9 mouse cellular contexts compared by ENCODE assay signal in genomic region chr13:28948541-28948940, GRCm38 (mm10). TPM values are rescaled to one million over a fixed set of nuclear protein-coding genes. Genes with fewer than 3 reads are reported as not detected.
A peak's percentile ranks its signal among the peaks of the same experiment; 100 is the strongest.
DNase-seq lines count a peak whose midpoint lies in the region; ATAC-seq and TF ChIP-seq lines count a peak whose summit lies in the region.
"Had no signal": no experiment of that assay in that cellular context is flagged by ENCODE, and none has a peak within 500 bp of the region (broad histone marks: within the 10 kb centered on the region; RNA-seq: fewer than 3 reads in every experiment).

No protein-coding gene starts in this region.

- TF ChIP-seq POLR2A in kidney, adult 2 months (IDR thresholded peaks at IDR 0.05; ENCODE audit: low read depth, low read length) = no peak

- no peak for ATAC-seq in heart, embryonic 13.5 days (ENCODE audit: extremely low read depth, insufficient number of reproducible peaks, low FRiP score, low TSS enrichment)
- ATAC-seq in midbrain, embryonic 11.5 days (ENCODE audit: low FRiP score) = no peak
- ATAC-seq in stomach, embryonic 15.5 days (ENCODE audit: insufficient read depth, low FRiP score, low read depth) = no peak

- DNase-seq in kidney, adult 2 months = peak; percentile 34
- no peak for DNase-seq in kidney, adult 8-10 months
- peak; percentile 14 to 24 for DNase-seq in adrenal gland, postnatal 36 days
- peak; percentile 69 to 78 for DNase-seq in kidney, postnatal 4 days
- peak; percentile 95 for DNase-seq in midbrain, embryonic 11.5 days (ENCODE audit: low spot score, missing footprints)
- no peak for DNase-seq in spleen, adult 12 weeks (ENCODE audit: low spot score)

- no peaks in the 10 kb centered on the region for H3K36me3 ChIP-seq in kidney, adult 2 months (ENCODE audit: control insufficient read depth, insufficient read depth, low read length)
- peaks cover 10% of the 10 kb centered on the region for H3K36me3 ChIP-seq in heart, embryonic 13.5 days
- H3K36me3 ChIP-seq in midbrain, embryonic 11.5 days (ENCODE audit: control insufficient read depth, insufficient read depth, low read length) = peaks cover 2% of the 10 kb centered on the region; the same call in 1 of the 2 replicates
- H3K36me3 ChIP-seq in stomach, embryonic 15.5 days = no peaks in the 10 kb centered on the region

- peak overlapping the region; percentile 84 for H3K9ac ChIP-seq in heart, embryonic 13.5 days
- H3K9ac ChIP-seq in midbrain, embryonic 11.5 days (ENCODE audit: low read length) = peak overlapping the region; percentile 37
- H3K9ac ChIP-seq in stomach, embryonic 15.5 days = no peak overlapping the region
- H3K9ac ChIP-seq: liver, embryonic 14.5 days had no signal

- no peak for TF ChIP-seq CTCF in kidney, adult 2 months (conservative IDR thresholded peaks at IDR 0.05; ENCODE audit: insufficient read depth, insufficient read length, low read depth, low read length)

- 32% methylated on average over 10 of the region's 10 CpGs for WGBS in kidney, adult 2 months
- 6% methylated on average over 10 of the region's 10 CpGs for WGBS in heart, embryonic 13.5 days
- under 1% methylated on average over 10 of the region's 10 CpGs for WGBS in midbrain, embryonic 11.5 days
- WGBS in stomach, embryonic 15.5 days = 7% methylated on average over 10 of the region's 10 CpGs

- no peak overlapping the region for H3K4me3 ChIP-seq in kidney, adult 2 months (ENCODE audit: insufficient read depth, low read depth, low read length)
- H3K4me3 ChIP-seq in heart, embryonic 13.5 days = peak overlapping the region; percentile 100
- H3K4me3 ChIP-seq in midbrain, embryonic 11.5 days (ENCODE audit: low read depth, low read length) = peak overlapping the region; percentile 100
- H3K4me3 ChIP-seq in stomach, embryonic 15.5 days (replicated peaks) = peak overlapping the region; percentile 28

- peak overlapping the region; percentile 73 for H3K4me2 ChIP-seq in heart, embryonic 13.5 days
- H3K4me2 ChIP-seq in midbrain, embryonic 11.5 days = peak overlapping the region; percentile 60
- peak overlapping the region; percentile 53 for H3K4me2 ChIP-seq in stomach, embryonic 15.5 days

- H3K27ac ChIP-seq in kidney, adult 2 months (ENCODE audit: insufficient read depth, low read depth, low read length) = no peak overlapping the region
- peak overlapping the region; percentile 67 for H3K27ac ChIP-seq in heart, embryonic 13.5 days (replicated peaks)
- H3K27ac ChIP-seq in midbrain, embryonic 11.5 days (ENCODE audit: low read depth, low read length) = peak overlapping the region; percentile 55; the same call in 1 of the 2 replicates
- H3K27ac ChIP-seq in stomach, embryonic 15.5 days = peak overlapping the region; percentile 52; the same call in 1 of the 2 replicates
- H3K27ac ChIP-seq: liver, embryonic 14.5 days had no signal

- H3K4me1 ChIP-seq in kidney, adult 2 months (ENCODE audit: control insufficient read depth, insufficient read depth, low read length) = no peaks in the 10 kb centered on the region
- peaks cover 24% of the 10 kb centered on the region for H3K4me1 ChIP-seq in heart, embryonic 13.5 days
- H3K4me1 ChIP-seq in midbrain, embryonic 11.5 days (ENCODE audit: control insufficient read depth, insufficient read depth, low read length) = peaks cover 18% of the 10 kb centered on the region
- peaks cover 11% of the 10 kb centered on the region for H3K4me1 ChIP-seq in stomach, embryonic 15.5 days

- H3K27me3 ChIP-seq in kidney, adult 2 months (replicated peaks; ENCODE audit: control insufficient read depth, insufficient read depth, low read length) = no peaks in the 10 kb centered on the region
- H3K27me3 ChIP-seq in heart, embryonic 13.5 days (replicated peaks) = no peaks in the 10 kb centered on the region
- H3K27me3 ChIP-seq in midbrain, embryonic 11.5 days (ENCODE audit: control insufficient read depth, insufficient read depth, low read length) = no peaks in the 10 kb centered on the region
- no peaks in the 10 kb centered on the region for H3K27me3 ChIP-seq in stomach, embryonic 15.5 days (replicated peaks)

- no peaks in the 10 kb centered on the region for H3K9me3 ChIP-seq in heart, embryonic 13.5 days
- no peaks in the 10 kb centered on the region for H3K9me3 ChIP-seq in midbrain, embryonic 11.5 days (ENCODE audit: control insufficient read depth, low read length)
- H3K9me3 ChIP-seq in stomach, embryonic 15.5 days = no peaks in the 10 kb centered on the region

RNA-seq across cellular contexts. Expression of gene Sox4, which starts 5.0 kb away (rescaled TPM):
- polyA plus RNA-seq in kidney, adult 2 months (2012; rRNA removed) = 7.8 and 10.0 TPM in 2 replicates
- total RNA-seq in adrenal gland, postnatal 36 days (2021) = 10 to 100 TPM; 20.6 to 25.2 TPM
- 37.1 and 37.9 TPM in 2 replicates for polyA plus RNA-seq in heart, embryonic 13.5 days (2015; fragmentation: Nextera tagmentation; extraction: Ambion mirVana)
- 164 and 175 TPM in 2 replicates for polyA plus RNA-seq in midbrain, embryonic 11.5 days (2014; fragmentation: Nextera tagmentation; extraction: Ambion mirVana)
- 45.3 and 49.1 TPM in 2 replicates for polyA plus RNA-seq in stomach, embryonic 15.5 days (2015; fragmentation: Nextera tagmentation; extraction: Ambion mirVana)

Comparison
In these comparisons a context has a peak if more than half of its experiments do, and no peak if none do; other contexts are left out.
1. DNase-seq: peak in kidney, adult 2 months (single experiment), adrenal gland, postnatal 36 days (2 of 2), kidney, postnatal 4 days (2 of 2) and midbrain, embryonic 11.5 days (single experiment); none in kidney, adult 8-10 months (0 of 2) and spleen, adult 12 weeks (single experiment).
2. Peak in every context shown above with its lines, with median percentiles within 50 percentile points of each other: H3K4me2 ChIP-seq.